Mouse (Mus musculus): ENCODE data around the gene Zbtb8b. TPM values are rescaled to one million over a fixed set of nuclear protein-coding genes. Genes with fewer than 3 reads are reported as not detected.
"Not testable (repeated sequence)": the region's sequence is repeated elsewhere in the genome, so short reads cannot be mapped to it uniquely, and the experiment has no call there.

Zbtb8b gene
- polyA plus RNA-seq, 1 experiment from 2014 or later, result 1.7 TPM

- H3K4me2 ChIP-seq; H3K27ac ChIP-seq; H3K9me3 ChIP-seq; H3K27me3 ChIP-seq (replicated peaks); H3K4me1 ChIP-seq; H3K4me3 ChIP-seq (replicated peaks); ATAC-seq (ENCODE audit: insufficient read depth, low FRiP score, low read depth); H3K36me3 ChIP-seq; H3K9ac ChIP-seq: not testable (repeated sequence)
- 79% methylated on average over 3 of the region's 3 CpGs for WGBS
These were observed 30.1 kb downstream of the Zbtb8b start for GRCm38 (mm10) chr4:129410532-129410931.

GRCm38 (mm10) chr4:129406447-129406846 is 34.2 kb downstream of the Zbtb8b start:
- H3K4me1 ChIP-seq, result 0 out of 2 replicates have a peak, but pooled peaks cover 5% of the 10 kb centered on the region
- peak overlapping the region; percentile 76 for H3K4me2 ChIP-seq
- no peak overlapping the region for H3K9ac ChIP-seq
- no peaks in the 10 kb centered on the region for H3K9me3 ChIP-seq
- H3K27me3 ChIP-seq (replicated peaks), result no peaks in the 10 kb centered on the region
- peak overlapping the region; percentile 41 for H3K4me3 ChIP-seq (replicated peaks)
- no peaks in the 10 kb centered on the region for H3K36me3 ChIP-seq
- H3K27ac ChIP-seq, result no peak overlapping the region
- WGBS, result 3% methylated on average over 25 of the region's 25 CpGs
- ATAC-seq (ENCODE audit: insufficient read depth, low FRiP score, low read depth), result peak; percentile 63; the same call in 1 of the 2 replicates

DNA sequence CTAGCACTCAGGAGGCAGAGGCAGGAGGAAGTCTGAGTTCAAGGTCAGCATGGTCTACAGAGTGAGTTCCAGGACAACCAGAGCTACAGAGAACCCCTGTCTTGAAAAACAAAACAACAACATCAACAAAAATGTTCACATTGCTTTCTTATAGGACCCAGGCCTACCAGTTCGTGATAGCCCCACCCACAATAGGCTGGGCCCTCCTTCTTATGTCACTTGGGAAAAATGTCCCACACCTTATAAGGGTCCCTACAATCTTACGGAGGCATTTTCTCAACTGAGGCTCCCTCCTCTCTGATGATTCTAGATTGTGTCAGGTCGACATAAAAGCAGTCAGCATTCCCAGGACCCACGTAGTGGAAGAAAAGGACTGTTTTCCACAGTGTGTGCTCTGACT is 40.8 kb downstream of the Zbtb8b start:
- no peak for ATAC-seq (ENCODE audit: insufficient read depth, low FRiP score, low read depth)
- H3K4me3 ChIP-seq (replicated peaks), result no peak overlapping the region
- H3K36me3 ChIP-seq, result no peaks in the 10 kb centered on the region
- 70% methylated on average over 4 of the region's 4 CpGs for WGBS
- no peaks in the 10 kb centered on the region for H3K4me1 ChIP-seq
- H3K27ac ChIP-seq, result no peak overlapping the region
- no peak overlapping the region for H3K9ac ChIP-seq
- no peaks in the 10 kb centered on the region for H3K9me3 ChIP-seq
- no peaks in the 10 kb centered on the region for H3K27me3 ChIP-seq (replicated peaks)
- H3K4me2 ChIP-seq, result no peak overlapping the region

DNA sequence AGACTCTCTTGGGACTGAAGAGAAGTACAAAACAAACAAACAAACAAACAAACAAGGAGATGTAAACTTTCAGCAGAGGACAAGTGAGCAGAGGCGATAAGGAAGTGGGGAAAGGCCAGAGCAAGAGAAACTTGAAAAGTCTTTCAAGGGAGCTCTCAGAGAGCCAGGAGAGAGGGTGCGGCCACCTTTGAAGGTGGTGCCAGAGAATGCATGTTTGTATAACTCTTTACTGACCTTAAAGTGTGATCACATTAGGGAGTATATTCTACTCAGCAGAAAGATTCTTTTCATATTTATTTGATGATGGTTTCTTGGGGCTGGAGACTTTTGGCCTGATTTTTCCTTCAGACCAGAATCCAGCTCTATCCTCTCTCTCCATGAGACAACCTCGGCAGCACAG is 43.7 kb downstream of the Zbtb8b start:
- 59% methylated on average over 3 of the region's 3 CpGs for WGBS
- ATAC-seq (ENCODE audit: insufficient read depth, low FRiP score, low read depth), result no peak

GRCm38 (mm10) chr4:129394089-129394870 is 46.4 kb downstream of the Zbtb8b start:
- peaks cover 4% of the 10 kb centered on the region; the same call in 1 of the 2 replicates for H3K4me1 ChIP-seq
- peak overlapping the region; percentile 16; the same call in 1 of the 2 replicates for H3K27ac ChIP-seq
- H3K4me2 ChIP-seq, result no peak overlapping the region

More for the DNA sequence above, 43.7 kb downstream of the Zbtb8b start:
- Histone ChIP-seq H3K9ac (no peak overlapping the region), H3K27ac (no peak overlapping the region), H3K27me3 (replicated peaks) (no peaks in the 10 kb centered on the region), H3K36me3 (no peaks in the 10 kb centered on the region), H3K9me3 (no peaks in the 10 kb centered on the region), H3K4me3 (replicated peaks) (no peak overlapping the region), H3K4me2 (no peak overlapping the region), H3K4me1 (peaks cover 4% of the 10 kb centered on the region; the same call in 1 of the 2 replicates)

GRCm38 (mm10) chr4:129390936-129391557 is 49.6 kb downstream of the Zbtb8b start:
- Histone ChIP-seq H3K27ac (no peak overlapping the region), H3K4me1 (peaks cover 4% of the 10 kb centered on the region; the same call in 1 of the 2 replicates), H3K4me3 (replicated peaks) (no peak overlapping the region), H3K9me3 (no peaks in the 10 kb centered on the region), H3K36me3 (no peaks in the 10 kb centered on the region), H3K9ac (no peak overlapping the region), H3K4me2 (no peak overlapping the region), H3K27me3 (replicated peaks) (no peaks in the 10 kb centered on the region)
- 66% methylated on average over 7 of the region's 7 CpGs for WGBS
- no peak for ATAC-seq (ENCODE audit: insufficient read depth, low FRiP score, low read depth)

More at GRCm38 (mm10) chr4:129394089-129394870, 46.4 kb downstream of the Zbtb8b start:
- no peak overlapping the region for H3K9ac ChIP-seq
- H3K36me3 ChIP-seq, result no peaks in the 10 kb centered on the region
- WGBS, result 52% methylated on average over 12 of the region's 12 CpGs
- H3K4me3 ChIP-seq (replicated peaks), result no peak overlapping the region
- no peaks in the 10 kb centered on the region for H3K9me3 ChIP-seq
- H3K27me3 ChIP-seq (replicated peaks), result no peaks in the 10 kb centered on the region
- ATAC-seq (ENCODE audit: insufficient read depth, low FRiP score, low read depth), result no peak; the same call in 1 of the 2 replicates

- Histone ChIP-seq H3K27ac (no peak overlapping the region), H3K36me3 (no peaks in the 10 kb centered on the region), H3K4me2 (no peak overlapping the region), H3K4me1 (peaks cover 4% of the 10 kb centered on the region; the same call in 1 of the 2 replicates), H3K27me3 (replicated peaks) (no peaks in the 10 kb centered on the region), H3K4me3 (replicated peaks) (no peak overlapping the region), H3K9ac (no peak overlapping the region), H3K9me3 (no peaks in the 10 kb centered on the region)
- 76% methylated on average over 14 of the region's 14 CpGs for whole genome bisulfite sequencing
- no peak for ATAC-seq (ENCODE audit: insufficient read depth, low FRiP score, low read depth)
These were observed 50.4 kb downstream of the Zbtb8b start for GRCm38 (mm10) chr4:129390216-129390743.

GRCm38 (mm10) chr4:129388404-129388803 is 52.2 kb downstream of the Zbtb8b start:
- Histone ChIP-seq H3K9ac (no peak overlapping the region), H3K27ac (no peak overlapping the region), H3K4me3 (replicated peaks) (no peak overlapping the region), H3K27me3 (replicated peaks) (no peaks in the 10 kb centered on the region), H3K4me2 (no peak overlapping the region), H3K4me1 (0 out of 2 replicates have a peak, but pooled peaks cover 4% of the 10 kb centered on the region), H3K9me3 (no peaks in the 10 kb centered on the region), H3K36me3 (no peaks in the 10 kb centered on the region)
- no peak for ATAC-seq (ENCODE audit: insufficient read depth, low FRiP score, low read depth)
- WGBS, result 84% methylated on average over 5 of the region's 5 CpGs

- Histone ChIP-seq H3K27me3 (replicated peaks) (no peaks in the 10 kb centered on the region), H3K4me1 (0 out of 2 replicates have a peak, but pooled peaks cover 4% of the 10 kb centered on the region), H3K9ac (no peak overlapping the region), H3K27ac (no peak overlapping the region), H3K4me3 (replicated peaks) (no peak overlapping the region), H3K4me2 (no peak overlapping the region), H3K36me3 (no peaks in the 10 kb centered on the region), H3K9me3 (no peaks in the 10 kb centered on the region)
- 69% methylated on average over 2 of the region's 2 CpGs for WGBS
- no peak for ATAC-seq (ENCODE audit: insufficient read depth, low FRiP score, low read depth)
These were observed 53.7 kb downstream of the Zbtb8b start for GRCm38 (mm10) chr4:129386989-129387388.

- H3K27ac ChIP-seq, result no peak overlapping the region
- ATAC-seq (ENCODE audit: insufficient read depth, low FRiP score, low read depth), result no peak; the same call in 1 of the 2 replicates
- H3K4me2 ChIP-seq, result no peak overlapping the region
- H3K9me3 ChIP-seq, result no peaks in the 10 kb centered on the region
- 86% methylated on average over 8 of the region's 8 CpGs for WGBS
- 0 out of 2 replicates have a peak, but pooled peaks cover 4% of the 10 kb centered on the region for H3K4me1 ChIP-seq
- H3K36me3 ChIP-seq, result no peaks in the 10 kb centered on the region
- H3K27me3 ChIP-seq (replicated peaks), result no peaks in the 10 kb centered on the region
- no peak overlapping the region for H3K9ac ChIP-seq
- H3K4me3 ChIP-seq (replicated peaks), result no peak overlapping the region
These were observed 54.2 kb downstream of the Zbtb8b start for GRCm38 (mm10) chr4:129386269-129386946.

DNA sequence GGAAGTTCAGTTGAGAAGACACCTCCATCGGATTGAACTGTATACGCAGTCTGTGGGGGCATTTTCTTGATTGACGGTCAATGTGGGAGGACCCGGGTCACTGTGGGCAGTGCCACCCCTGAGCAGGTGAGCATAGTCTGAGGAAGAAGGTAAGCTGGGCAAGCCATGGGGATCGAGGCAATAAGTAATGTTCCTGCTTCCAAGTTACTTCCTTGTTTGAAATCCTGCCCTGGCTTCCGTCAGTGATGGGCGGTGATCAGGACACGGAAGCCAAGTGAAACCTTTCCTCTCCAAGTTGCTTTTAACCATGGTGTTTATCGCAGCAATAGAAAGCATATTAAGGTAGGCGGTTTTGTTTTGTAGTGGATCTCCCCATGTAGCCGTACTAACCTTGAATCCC is 55.0 kb downstream of the Zbtb8b start:
- Histone ChIP-seq H3K4me1 (0 out of 2 replicates have a peak, but pooled peaks cover 4% of the 10 kb centered on the region), H3K27ac (no peak overlapping the region; the same call in 1 of the 2 replicates), H3K27me3 (replicated peaks) (no peaks in the 10 kb centered on the region), H3K4me3 (replicated peaks) (no peak overlapping the region), H3K4me2 (no peak overlapping the region), H3K9me3 (no peaks in the 10 kb centered on the region), H3K36me3 (no peaks in the 10 kb centered on the region), H3K9ac (no peak overlapping the region)
- ATAC-seq (ENCODE audit: insufficient read depth, low FRiP score, low read depth), result no peak
- WGBS, result 78% methylated on average over 11 of the region's 11 CpGs

Measured in stomach, embryonic 15.5 days (tissue).